In the genomic region with DNA sequence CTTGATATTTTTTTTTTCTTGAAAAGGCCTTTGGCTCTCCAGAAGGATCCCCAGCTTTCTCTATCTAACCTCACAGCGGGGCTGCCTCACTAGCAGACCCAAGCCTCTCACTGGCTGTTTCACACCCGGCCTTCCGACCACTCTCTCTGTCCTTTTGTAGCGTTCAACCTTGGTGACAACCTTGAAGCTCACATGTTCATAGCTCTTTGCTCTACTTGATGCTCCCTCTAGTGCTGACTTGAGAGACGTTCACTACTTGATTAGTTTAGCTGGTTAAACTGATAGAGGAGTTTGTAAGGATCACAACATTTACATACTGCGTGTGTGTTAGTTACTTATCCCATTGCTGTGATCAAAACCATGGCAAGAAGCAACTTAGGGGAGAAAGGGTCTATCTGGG, we compare ENCODE assay signal across 27 mouse cellular contexts. TPM values are rescaled to one million over a fixed set of nuclear protein-coding genes. Genes with fewer than 3 reads are reported as not detected.
DNase-seq lines count a peak whose midpoint lies in the region; ATAC-seq and TF ChIP-seq lines count a peak whose summit lies in the region.
"Had no signal": no experiment of that assay in that cellular context is flagged by ENCODE, and none has a peak within 500 bp of the region (broad histone marks: within the 10 kb centered on the region; RNA-seq: fewer than 3 reads in every experiment).

No protein-coding gene starts in this region.

- ATAC-seq in hindbrain, postnatal 0 days = no peak
- ATAC-seq in hindbrain, embryonic 16.5 days = no peak
- ATAC-seq in liver, postnatal 0 days = no peak
- ATAC-seq in liver, embryonic 11.5 days (replicated peaks; ENCODE audit: low FRiP score) = no peak
- ATAC-seq in common myeloid progenitor, adult 5-6 weeks (replicated peaks; ENCODE audit: low read depth, poor library complexity, severe bottlenecking) = 0 out of 2 replicates have a peak, but pooled peaks have one; percentile 36
- ATAC-seq: CD4-positive, CD25-positive, alpha-beta regulatory T cell, adult 4 months; forebrain, embryonic 13.5 days had no signal

- H3K9ac ChIP-seq in hindbrain, postnatal 0 days (replicated peaks; ENCODE audit: low read length) = no peak overlapping the region
- no peak overlapping the region for H3K9ac ChIP-seq in hindbrain, embryonic 16.5 days (ENCODE audit: low read depth, low read length)
- no peak overlapping the region for H3K9ac ChIP-seq in liver, postnatal 0 days (replicated peaks)
- H3K9ac ChIP-seq in liver, embryonic 11.5 days (ENCODE audit: low read depth, low read length) = no peak overlapping the region
- H3K9ac ChIP-seq: embryonic facial prominence, embryonic 12.5 days; forebrain, embryonic 13.5 days; hindbrain, embryonic 12.5 days; limb, embryonic 12.5 days; liver, embryonic 13.5 days; neural tube, embryonic 15.5 days had no signal

- TF ChIP-seq EP300 in liver, postnatal 0 days (IDR thresholded peaks at IDR 0.05; ENCODE audit: low read depth) = no peak

- H3K27ac ChIP-seq in gastrocnemius, adult 2 months = no peak overlapping the region
- H3K27ac ChIP-seq in hindbrain, postnatal 0 days = no peak overlapping the region
- H3K27ac ChIP-seq in hindbrain, embryonic 16.5 days (ENCODE audit: low read depth, low read length) = no peak overlapping the region
- H3K27ac ChIP-seq in liver, postnatal 0 days (ENCODE audit: low read depth) = no peak overlapping the region
- H3K27ac ChIP-seq in liver, embryonic 11.5 days (ENCODE audit: low read depth, low read length) = no peak overlapping the region
- H3K27ac ChIP-seq: embryonic facial prominence, embryonic 12.5 days; forebrain, embryonic 13.5 days; hindbrain, embryonic 12.5 days; limb, embryonic 12.5 days; liver, embryonic 13.5 days; neural tube, embryonic 15.5 days had no signal

- no peaks in the 10 kb centered on the region for H3K9me3 ChIP-seq in hindbrain, postnatal 0 days (ENCODE audit: low read length)
- H3K9me3 ChIP-seq in hindbrain, embryonic 16.5 days (ENCODE audit: control insufficient read depth, low read length) = no peaks in the 10 kb centered on the region
- H3K9me3 ChIP-seq in liver, postnatal 0 days (ENCODE audit: low read length) = no peaks in the 10 kb centered on the region
- no peaks in the 10 kb centered on the region for H3K9me3 ChIP-seq in liver, embryonic 11.5 days (ENCODE audit: control insufficient read depth, low read length)
- H3K9me3 ChIP-seq: embryonic facial prominence, embryonic 12.5 days; forebrain, embryonic 13.5 days; hindbrain, embryonic 12.5 days; liver, embryonic 13.5 days; neural tube, embryonic 15.5 days had no signal

- no peaks in the 10 kb centered on the region for H3K4me1 ChIP-seq in hindbrain, postnatal 0 days (ENCODE audit: insufficient read depth, low read length)
- no peaks in the 10 kb centered on the region for H3K4me1 ChIP-seq in hindbrain, embryonic 16.5 days (ENCODE audit: control insufficient read depth, insufficient read depth, low read depth, low read length)
- H3K4me1 ChIP-seq in liver, postnatal 0 days (ENCODE audit: insufficient read depth) = no peaks in the 10 kb centered on the region
- H3K4me1 ChIP-seq in liver, embryonic 11.5 days (replicated peaks; ENCODE audit: control insufficient read depth, insufficient read depth, low read length) = no peaks in the 10 kb centered on the region
- H3K4me1 ChIP-seq: embryonic facial prominence, embryonic 12.5 days; forebrain, embryonic 13.5 days; hindbrain, embryonic 12.5 days; limb, embryonic 12.5 days; liver, embryonic 13.5 days; neural tube, embryonic 15.5 days had no signal

- no peaks in the 10 kb centered on the region for H3K36me3 ChIP-seq in hindbrain, postnatal 0 days (ENCODE audit: insufficient read depth, low read length)
- no peaks in the 10 kb centered on the region for H3K36me3 ChIP-seq in hindbrain, embryonic 16.5 days (ENCODE audit: control insufficient read depth, insufficient read depth, low read length)
- no peaks in the 10 kb centered on the region for H3K36me3 ChIP-seq in liver, postnatal 0 days (replicated peaks; ENCODE audit: insufficient read depth, low read length)
- no peaks in the 10 kb centered on the region for H3K36me3 ChIP-seq in liver, embryonic 11.5 days (ENCODE audit: control insufficient read depth, insufficient read depth, low read length)
- H3K36me3 ChIP-seq: embryonic facial prominence, embryonic 12.5 days; hindbrain, embryonic 12.5 days; limb, embryonic 12.5 days; liver, embryonic 13.5 days; neural tube, embryonic 15.5 days had no signal

- intact Hi-C loops in gastrocnemius, adult 2 months (cut with DNase I) = no loop called here

- TF ChIP-seq CTCF in gastrocnemius, adult 2 months (IDR thresholded peaks at IDR 0.05) = peak; percentile 37
- peak; percentile 16; the same call in 1 of the 2 replicates for TF ChIP-seq CTCF in hindbrain, postnatal 0 days (IDR thresholded peaks at IDR 0.05; ENCODE audit: low read depth)
- peak; percentile 33; the same call in 1 of the 2 replicates for TF ChIP-seq CTCF in liver, postnatal 0 days (IDR thresholded peaks at IDR 0.05; ENCODE audit: low read depth)

- H3K4me2 ChIP-seq in hindbrain, postnatal 0 days (ENCODE audit: low read depth, low read length) = no peak overlapping the region
- H3K4me2 ChIP-seq in hindbrain, embryonic 16.5 days (ENCODE audit: low read length) = no peak overlapping the region
- H3K4me2 ChIP-seq in liver, postnatal 0 days (ENCODE audit: low read depth, low read length) = no peak overlapping the region
- H3K4me2 ChIP-seq in liver, embryonic 11.5 days = no peak overlapping the region
- H3K4me2 ChIP-seq: embryonic facial prominence, embryonic 12.5 days; forebrain, embryonic 13.5 days; heart, embryonic 11.5 days; hindbrain, embryonic 12.5 days; limb, embryonic 12.5 days; liver, embryonic 13.5 days; neural tube, embryonic 15.5 days had no signal

- H3K4me3 ChIP-seq in gastrocnemius, adult 2 months = no peak overlapping the region
- H3K4me3 ChIP-seq in hindbrain, postnatal 0 days (ENCODE audit: low read length) = no peak overlapping the region
- no peak overlapping the region for H3K4me3 ChIP-seq in hindbrain, embryonic 16.5 days (ENCODE audit: low read length)
- no peak overlapping the region for H3K4me3 ChIP-seq in liver, postnatal 0 days (ENCODE audit: low read depth, low read length)
- no peak overlapping the region for H3K4me3 ChIP-seq in liver, embryonic 11.5 days (ENCODE audit: low read depth, low read length)
- H3K4me3 ChIP-seq: embryonic facial prominence, embryonic 12.5 days; erythroblast, embryonic 14.5 days; forebrain, embryonic 13.5 days; hindbrain, embryonic 12.5 days; limb, embryonic 12.5 days; liver, embryonic 13.5 days; neural tube, embryonic 15.5 days had no signal

- no peaks in the 10 kb centered on the region for H3K27me3 ChIP-seq in hindbrain, postnatal 0 days (ENCODE audit: insufficient read depth, low read length)
- no peaks in the 10 kb centered on the region for H3K27me3 ChIP-seq in hindbrain, embryonic 16.5 days (replicated peaks; ENCODE audit: control insufficient read depth, insufficient read depth, low read length)
- no peaks in the 10 kb centered on the region for H3K27me3 ChIP-seq in liver, postnatal 0 days (ENCODE audit: insufficient read depth, low read length)
- H3K27me3 ChIP-seq in liver, embryonic 11.5 days (replicated peaks; ENCODE audit: control insufficient read depth, insufficient read depth, low read length) = no peaks in the 10 kb centered on the region
- H3K27me3 ChIP-seq: embryonic facial prominence, embryonic 12.5 days; forebrain, embryonic 13.5 days; hindbrain, embryonic 12.5 days; limb, embryonic 12.5 days; liver, embryonic 13.5 days; neural tube, embryonic 15.5 days had no signal

- WGBS in hindbrain, postnatal 0 days = 77% methylated on average over 6 of the region's 6 CpGs
- WGBS in hindbrain, embryonic 16.5 days = 76% methylated on average over 6 of the region's 6 CpGs
- WGBS in liver, postnatal 0 days (ENCODE audit: insufficient replicate concordance) = 63% methylated on average over 6 of the region's 6 CpGs
- 67% methylated on average over 6 of the region's 6 CpGs for WGBS in liver, embryonic 11.5 days

- no peak for DNase-seq in gastrocnemius, adult 2 months
- no peak for DNase-seq in gastrocnemius, postnatal 25 days
- no peak for DNase-seq in hindbrain, postnatal 0 days (ENCODE audit: low spot score)
- no peak for DNase-seq in liver, postnatal 0 days
- DNase-seq in liver, embryonic 11.5 days (ENCODE audit: low spot score) = no peak
- DNase-seq in thymus, postnatal 10 days (ENCODE audit: low spot score in 2 of 2) = no peak
- DNase-seq: adrenal gland, adult 2 months; cerebellum, adult 9-11 months; gastrocnemius, postnatal 14 days; kidney, postnatal 25 days; layer of hippocampus, adult 9-11 months; liver, embryonic 13.5 days; lung, postnatal 10 days; midbrain, embryonic 14.5 days; right cerebral cortex, postnatal 14 days; spleen, adult 18-20 months; thymus, adult 18-20 months had no signal

RNA-seq across cellular contexts. Expression of a gene that starts 18.5 kb away (rescaled TPM):
- 100 to 1,000 TPM; 123 to 135 TPM for total RNA-seq in gastrocnemius, adult 2 months (2021)
- 100 to 1,000 TPM; 110 to 129 TPM for total RNA-seq in gastrocnemius, postnatal 25 days (2021)
- 8.9 and 10.4 TPM in 2 replicates for total RNA-seq in hindbrain, postnatal 0 days (2014; rRNA removed)
- polyA plus RNA-seq in hindbrain, postnatal 0 days (2015; fragmentation: Nextera tagmentation; extraction: Ambion mirVana) = 2.0 and 2.1 TPM in 2 replicates
- 2.8 and 4.3 TPM in 2 replicates for polyA plus RNA-seq in hindbrain, embryonic 16.5 days (2015; fragmentation: Nextera tagmentation; extraction: Ambion mirVana)
- 2.9 and 3.2 TPM in 2 replicates for polyA plus RNA-seq in liver, postnatal 0 days (2015; fragmentation: Nextera tagmentation; extraction: Ambion mirVana)
- polyA plus RNA-seq in liver, embryonic 11.5 days (2014; fragmentation: Nextera tagmentation; extraction: Ambion mirVana) = 3.5 and 3.6 TPM in 2 replicates
- total RNA-seq in common myeloid progenitor, adult 5-6 weeks (2017) = not detected in 2 replicates
- polyA plus RNA-seq: CD4-positive, CD25-positive, alpha-beta regulatory T cell, adult 4 months; erythroblast, embryonic 14.5 days had no signal

RNA-seq across cellular contexts. Expression of a gene that starts 35.8 kb away (rescaled TPM):
- 10 to 100 TPM; 27.5 to 31.6 TPM for total RNA-seq in gastrocnemius, adult 2 months (2021)
- total RNA-seq in gastrocnemius, postnatal 25 days (2021) = 10 to 100 TPM; 25.8 to 29.9 TPM
- 59.1 and 70.7 TPM in 2 replicates for total RNA-seq in hindbrain, postnatal 0 days (2014; rRNA removed)
- polyA plus RNA-seq in hindbrain, postnatal 0 days (2015; fragmentation: Nextera tagmentation; extraction: Ambion mirVana) = 168 and 171 TPM in 2 replicates
- 182 and 193 TPM in 2 replicates for polyA plus RNA-seq in hindbrain, embryonic 16.5 days (2015; fragmentation: Nextera tagmentation; extraction: Ambion mirVana)
- 107 and 121 TPM in 2 replicates for polyA plus RNA-seq in liver, postnatal 0 days (2015; fragmentation: Nextera tagmentation; extraction: Ambion mirVana)
- polyA plus RNA-seq in liver, embryonic 11.5 days (2014; fragmentation: Nextera tagmentation; extraction: Ambion mirVana) = 93.0 and 102 TPM in 2 replicates
- total RNA-seq in common myeloid progenitor, adult 5-6 weeks (2017) = 82.6 and 83.3 TPM in 2 replicates
